Mouse (Mus musculus) liver, embryonic 14.5 days (tissue): Measurements from ENCODE around the gene Slc27a1. TPM values are rescaled to one million over a fixed set of nuclear protein-coding genes. Genes with fewer than 3 reads are reported as not detected.
A peak's percentile ranks its signal among the peaks of the same experiment; 100 is the strongest.

Experiments
- ATAC-seq: fragments of 200-750 bp; cut with Nextera tagmentation; 2 replicates; pipeline ENCODE4 v1.8.0; 2017; ENCODE audit warnings: moderate number of reproducible peaks, mild to moderate bottlenecking, moderate library complexity; ENCODE audit not compliant: insufficient read depth
- DNase-seq, 3 experiments: peaks; one replicate each; pipeline ENCODE4 v3.0.0-alpha.2; 2012 to 2013; ENCODE audit warnings: low read depth in 3 of 3, low spot score in 3 of 3
- H3K27ac ChIP-seq: fragments of 300-500 bp; sonication (generic); 2 replicates; pipeline ENCODE4 v1.5.1; 2014; ENCODE audit warnings: moderate library complexity, mild to moderate bottlenecking, control low read depth, inconsistent platforms
- H3K27me3 ChIP-seq: fragments of 300-500 bp; sonication (generic); 2 replicates; pipeline ENCODE4 v1.6.1; 2014; ENCODE audit warnings: mild to moderate bottlenecking, low read length, moderate library complexity; ENCODE audit not compliant: control insufficient read depth, insufficient read depth
- H3K36me3 ChIP-seq: fragments of 300-500 bp; sonication (generic); replicated peaks from 2 replicates; pipeline ENCODE4 v1.6.1; 2014; ENCODE audit warnings: low read depth; ENCODE audit not compliant: control insufficient read depth, insufficient read depth
- H3K4me1 ChIP-seq, 2 experiments: fragments of 200-500 bp in 1 of 2; fragments of 300-500 bp in 1 of 2; sonication (generic) in 1 of 2; replicated peaks; 2 replicates each; pipeline ENCODE4 v1.6.1; 2012 to 2014; ENCODE audit warnings: antibody characterized with exemption in 1 of 2, inconsistent platforms in 1 of 2, low read length in 1 of 2; ENCODE audit not compliant: control insufficient read depth in 2 of 2, insufficient read depth in 2 of 2
- H3K4me2 ChIP-seq: fragments of 300-500 bp; sonication (generic); 2 replicates; pipeline ENCODE4 v1.6.1; 2014; ENCODE audit warnings: low read depth, mild to moderate bottlenecking, control low read depth, moderate library complexity
- H3K4me3 ChIP-seq, 2 experiments: fragments of 200-500 bp in 1 of 2; fragments of 300-500 bp in 1 of 2; sonication (generic) in 1 of 2; 2 replicates each; pipeline ENCODE4 v1.5.1; 2012 to 2014; ENCODE audit warnings: low read depth in 2 of 2, low read length in 2 of 2, mild to moderate bottlenecking in 2 of 2, control low read depth in 1 of 2, inconsistent platforms in 1 of 2, moderate library complexity in 1 of 2; ENCODE audit not compliant: insufficient read depth in 1 of 2
- H3K9ac ChIP-seq: fragments of 300-500 bp; sonication (generic); replicated peaks from 2 replicates; pipeline ENCODE4 v1.6.1; 2014; ENCODE audit warnings: mild to moderate bottlenecking, control low read depth, moderate library complexity
- H3K9me3 ChIP-seq: fragments of 300-500 bp; sonication (generic); 2 replicates; pipeline ENCODE4 v1.6.1; 2016; ENCODE audit warnings: low read length, mixed read lengths; ENCODE audit not compliant: control insufficient read depth
- CTCF ChIP-seq: IDR thresholded peaks from 2 replicates; pipeline ENCODE4 v1.5.1; 2016; ENCODE audit warnings: antibody characterized with exemption, low read depth, control low read depth
- EP300 ChIP-seq: IDR thresholded peaks from 2 replicates; pipeline ENCODE4 v1.6.1; 2016; ENCODE audit warnings: antibody characterized with exemption, low read depth
- WGBS: fragments of 180-500 bp; shearing (Covaris S2); extraction: QIAGEN DNeasy Blood & Tissue Kit; methylation state at CpG from one replicate; pipeline ENCODE4 v1.1.7; 2014; ENCODE audit not compliant: insufficient replicate concordance; 5-methylcytosine and 5-hydroxymethylcytosine counted together
- polyA plus RNA-seq, 2 experiments: library from polyadenylated mRNA; depleted of rRNA in 1 of 2; stranded (reverse) in 1 of 2; unstranded in 1 of 2; fragments of >200 nt; fragmentation: Nextera tagmentation in 1 of 2; extraction: Ambion mirVana in 1 of 2; gene quantifications; 2 replicates each; pipeline versions ENCODE4 v1.2.1 to v1.2.3; 2012 to 2014

Slc27a1 gene
- polyA plus RNA-seq, 2 experiments = 0.28 to 1.9 TPM

DNA sequence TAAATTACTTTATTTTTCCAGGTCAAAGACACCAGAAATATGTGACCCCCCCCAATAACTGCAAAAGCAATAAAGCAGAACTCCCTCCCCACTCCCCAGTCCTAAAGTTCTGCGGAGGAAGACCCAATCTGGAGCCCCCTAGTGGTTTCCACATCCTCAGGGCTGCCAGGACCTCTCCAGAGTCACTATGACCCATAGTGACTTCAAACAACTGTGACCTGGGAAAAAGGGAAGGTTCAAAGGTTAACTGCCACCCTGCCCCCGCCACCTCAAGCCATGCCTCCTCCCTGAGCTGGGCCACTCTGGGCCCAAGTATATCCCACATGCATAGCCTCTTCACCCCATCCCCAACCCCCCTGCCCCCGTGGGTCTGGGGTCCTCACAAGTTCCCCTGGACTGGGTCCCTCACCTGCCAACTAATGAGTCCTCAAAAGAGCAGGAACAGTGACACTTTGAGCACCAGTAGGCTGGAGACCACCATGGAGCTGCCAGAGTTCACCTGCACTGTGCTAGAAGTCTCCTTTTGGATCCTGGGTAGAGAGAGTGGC is 34.3 kb upstream of the Slc27a1 start:
- H3K27ac ChIP-seq = no peak overlapping the region
- H3K4me2 ChIP-seq = no peak overlapping the region
- H3K4me3 ChIP-seq = no peak overlapping the region
- H3K9me3 ChIP-seq = no peaks in the 10 kb centered on the region
- DNase-seq (no peak), ATAC-seq (no peak)
- H3K36me3 ChIP-seq = no peaks in the 10 kb centered on the region
- TF ChIP-seq EP300 (no peak), CTCF (peak; percentile 15; the same call in 1 of the 2 replicates)
- H3K27me3 ChIP-seq = no peaks in the 10 kb centered on the region
- no peak overlapping the region for H3K9ac ChIP-seq
- WGBS = 51% methylated on average over 3 of the region's 3 CpGs
- peaks cover 8% of the 10 kb centered on the region in 2 experiments for H3K4me1 ChIP-seq

DNA sequence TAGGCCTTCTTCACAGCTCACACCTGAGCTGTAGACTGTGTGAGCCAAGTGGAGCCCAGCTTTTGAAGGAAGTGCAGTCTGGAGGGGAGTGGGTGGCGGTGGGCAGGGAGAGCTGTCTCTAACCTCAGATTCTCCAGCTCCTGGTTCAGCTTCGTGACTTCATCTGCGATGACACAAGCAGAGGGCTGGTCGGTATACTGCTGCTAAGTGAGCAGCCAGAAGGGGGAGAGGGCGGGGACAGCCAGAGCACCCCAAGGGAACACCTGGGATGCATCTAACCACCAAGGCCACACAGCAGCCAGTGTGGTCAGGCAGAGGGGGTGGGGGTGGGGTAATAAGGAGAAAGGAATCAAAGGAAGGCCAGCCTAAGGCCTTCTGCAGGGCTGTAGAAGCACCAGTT is 33.0 kb upstream of the Slc27a1 start:
- Histone ChIP-seq H3K4me1 (peaks cover 8% of the 10 kb centered on the region in 2 experiments), H3K4me3 (no peak overlapping the region), H3K4me2 (peak overlapping the region; percentile 65; the same call in 1 of the 2 replicates), H3K9me3 (no peaks in the 10 kb centered on the region), H3K27ac (no peak overlapping the region), H3K9ac (no peak overlapping the region), H3K36me3 (no peaks in the 10 kb centered on the region), H3K27me3 (no peaks in the 10 kb centered on the region)
- TF ChIP-seq CTCF = no peak
- no peak for TF ChIP-seq EP300
- WGBS = 63% methylated on average over 5 of the region's 5 CpGs
- no peak for ATAC-seq
- no peak for DNase-seq

DNA sequence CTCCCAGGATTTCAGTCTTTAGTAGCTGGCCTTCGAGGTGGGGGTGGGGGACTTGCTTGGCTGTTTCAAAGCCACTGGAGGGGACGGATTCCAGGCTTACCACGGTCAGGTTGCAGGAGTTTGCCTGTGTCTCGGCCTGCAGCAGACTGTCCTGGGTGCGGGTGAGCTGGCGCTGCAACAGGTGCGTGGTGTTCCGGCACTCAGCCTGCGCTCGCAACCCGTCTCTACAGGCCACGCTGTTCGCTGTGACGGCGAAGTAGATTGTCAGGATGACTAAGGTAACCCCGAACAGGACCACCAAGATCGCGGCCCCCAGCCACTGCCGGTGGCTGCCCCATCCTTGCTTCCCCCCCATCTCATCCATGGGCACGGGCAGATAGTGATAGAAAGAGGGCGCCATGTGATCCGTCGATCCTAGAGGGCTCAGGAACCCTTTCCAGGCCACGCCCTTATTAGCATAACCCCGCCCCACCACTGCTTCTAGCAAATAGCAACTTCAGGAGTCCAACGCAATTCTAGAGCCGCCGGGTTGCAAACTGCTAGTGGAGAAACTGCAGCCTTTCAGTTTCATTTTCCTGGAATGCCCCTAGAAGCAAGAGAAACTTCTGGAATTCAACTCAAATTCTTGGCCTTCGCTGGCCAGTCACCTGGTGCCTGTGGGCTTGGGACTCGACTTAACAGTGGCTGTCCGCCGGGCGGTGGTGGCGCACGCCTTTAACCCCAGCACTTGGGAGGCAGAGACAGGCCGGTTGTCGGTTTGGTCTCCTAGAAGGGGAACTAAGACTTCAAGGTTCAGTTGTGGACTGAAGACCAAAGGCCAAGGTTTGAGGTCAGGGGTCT is 31.4 kb upstream of the Slc27a1 start, which contains the start of gene Bst2:
Bst2 (minus strand) TSS at position 429 of the 840 bp plus-strand sequence.
- Histone ChIP-seq H3K4me2 (peak within 1 kb of the TSS; percentile 65), H3K9ac (peak within 1 kb of the TSS; percentile 78), H3K27ac (peak within 1 kb of the TSS; percentile 55), H3K27me3 (no peaks in the 10 kb centered on the region), H3K4me3 (peak within 1 kb of the TSS; percentile 69 to 79), H3K36me3 (no peaks in the 10 kb centered on the region), H3K9me3 (no peaks in the 10 kb centered on the region), H3K4me1 (peaks cover 8% of the 10 kb centered on the region in 2 experiments)
- peak; percentile 88 for ATAC-seq
- TF ChIP-seq EP300 (no peak), CTCF (peak; percentile 35)
- peak; percentile 88 to 92 (median 88) for DNase-seq
- 2% methylated on average over 37 of the region's 37 CpGs for WGBS

GRCm38 (mm10) chr8:71542632-71543343 is 25.9 kb upstream of the Slc27a1 start, which contains the start of gene Mvb12a:
Mvb12a (plus strand) TSS chr8:71542922.
- no peaks in the 10 kb centered on the region for H3K9me3 ChIP-seq
- H3K9ac ChIP-seq = peak within 1 kb of the TSS; percentile 56
- H3K4me1 ChIP-seq = peaks cover 8 to 9% of the 10 kb centered on the region in 2 experiments
- H3K36me3 ChIP-seq = no peaks in the 10 kb centered on the region; the same call in 1 of the 2 replicates
- peak within 1 kb of the TSS; percentile 63 to 73 for H3K4me3 ChIP-seq
- TF ChIP-seq CTCF = no peak
- 0 out of 2 replicates have a peak, but pooled peaks have one; percentile 20 for TF ChIP-seq EP300
- no peaks in the 10 kb centered on the region for H3K27me3 ChIP-seq
- WGBS = under 1% methylated on average over 55 of the region's 55 CpGs
- DNase-seq (peak; percentile 94 to 96 (median 96)), ATAC-seq (peak; percentile 93)
- H3K27ac ChIP-seq = no peak within 1 kb of the TSS
- H3K4me2 ChIP-seq = peak within 1 kb of the TSS; percentile 83
